ENCODE assay signal across 24 mouse cellular contexts in the genomic region with DNA sequence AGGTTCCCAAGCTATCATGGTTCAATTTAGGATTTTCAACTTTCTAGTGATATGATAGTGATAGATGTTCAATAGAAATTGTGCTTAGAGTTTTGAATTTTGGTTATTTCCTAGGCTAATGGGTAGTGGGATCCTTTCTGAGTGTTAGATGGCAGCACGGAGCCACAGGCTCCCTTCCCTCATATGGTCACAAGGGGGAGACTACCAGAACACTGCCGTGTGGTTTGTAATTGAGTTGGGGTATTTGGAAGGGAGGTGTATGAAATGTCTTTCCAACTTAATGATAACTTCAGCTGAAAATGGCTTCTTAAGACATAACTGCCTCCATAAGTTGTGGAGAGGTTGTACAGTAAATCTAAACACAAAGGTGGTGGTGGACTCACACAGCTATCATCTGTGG. TPM values are rescaled to one million over a fixed set of nuclear protein-coding genes. Genes with fewer than 3 reads are reported as not detected.
DNase-seq lines count a peak whose midpoint lies in the region; ATAC-seq and TF ChIP-seq lines count a peak whose summit lies in the region.
"Had no signal": no experiment of that assay in that cellular context is flagged by ENCODE, and none has a peak within 500 bp of the region (broad histone marks: within the 10 kb centered on the region; RNA-seq: fewer than 3 reads in every experiment).

No protein-coding gene starts in this region.

- no peak for ATAC-seq in hindbrain, postnatal 0 days
- ATAC-seq in hindbrain, embryonic 14.5 days (ENCODE audit: low FRiP score) = no peak
- no peak for ATAC-seq in midbrain, postnatal 0 days (ENCODE audit: low FRiP score)
- ATAC-seq in midbrain, embryonic 14.5 days (ENCODE audit: low FRiP score, low TSS enrichment) = no peak
- ATAC-seq in stomach, postnatal 0 days (ENCODE audit: low FRiP score, low TSS enrichment) = no peak
- ATAC-seq: forebrain, embryonic 16.5 days had no signal

- peaks cover 22% of the 10 kb centered on the region for H3K36me3 ChIP-seq in hindbrain, postnatal 0 days (ENCODE audit: insufficient read depth, low read length)
- peaks cover 65% of the 10 kb centered on the region for H3K36me3 ChIP-seq in hindbrain, embryonic 14.5 days (replicated peaks; ENCODE audit: control insufficient read depth, insufficient read depth)
- H3K36me3 ChIP-seq in midbrain, postnatal 0 days (ENCODE audit: insufficient read depth, low read length) = peaks cover 33% of the 10 kb centered on the region
- H3K36me3 ChIP-seq in midbrain, embryonic 14.5 days (ENCODE audit: control insufficient read depth, insufficient read depth, low read length) = peaks cover 66% of the 10 kb centered on the region
- H3K36me3 ChIP-seq in stomach, postnatal 0 days (ENCODE audit: control insufficient read depth, insufficient read depth, low read length) = peaks cover 18% of the 10 kb centered on the region

- H3K9me3 ChIP-seq in hindbrain, postnatal 0 days (ENCODE audit: low read length) = no peaks in the 10 kb centered on the region
- no peaks in the 10 kb centered on the region for H3K9me3 ChIP-seq in hindbrain, embryonic 14.5 days (ENCODE audit: control insufficient read depth, low read length)
- H3K9me3 ChIP-seq in midbrain, postnatal 0 days (ENCODE audit: low read length) = no peaks in the 10 kb centered on the region
- H3K9me3 ChIP-seq in midbrain, embryonic 14.5 days (ENCODE audit: control insufficient read depth, low read length) = no peaks in the 10 kb centered on the region
- no peaks in the 10 kb centered on the region for H3K9me3 ChIP-seq in stomach, postnatal 0 days (ENCODE audit: control insufficient read depth, low read length)
- H3K9me3 ChIP-seq: embryonic facial prominence, embryonic 12.5 days; G1E; heart, embryonic 12.5 days; hindbrain, embryonic 13.5 days had no signal

- peak; percentile 17 for DNase-seq in hindbrain, postnatal 0 days (ENCODE audit: low spot score)
- no peak for DNase-seq in hindbrain, embryonic 14.5 days (ENCODE audit: low spot score)
- DNase-seq in left cerebral cortex, adult 2 months (ENCODE audit: extremely low spot score in 1 of 2, low spot score in 2 of 2) = no peak
- no peak for DNase-seq in left cerebral cortex, adult 11 months (ENCODE audit: low spot score)
- DNase-seq in midbrain, postnatal 0 days (ENCODE audit: low spot score) = no peak
- DNase-seq in midbrain, embryonic 14.5 days = no peak
- no peak for DNase-seq in stomach, postnatal 0 days (ENCODE audit: low spot score)
- DNase-seq in cerebellum, adult 8-10 months = no peak
- DNase-seq: adrenal gland, adult 8-10 months; adrenal gland, postnatal 36 days; cerebellum, adult 11 months; cerebellum, adult 9-10 months; cerebellum, postnatal 25 days; gastrocnemius, postnatal 14 days had no signal

- H3K27ac ChIP-seq in hindbrain, postnatal 0 days = no peak overlapping the region
- H3K27ac ChIP-seq in hindbrain, embryonic 14.5 days = no peak overlapping the region
- no peak overlapping the region for H3K27ac ChIP-seq in left cerebral cortex, adult 2 months
- H3K27ac ChIP-seq in midbrain, postnatal 0 days (ENCODE audit: low read depth, low read length) = no peak overlapping the region
- no peak overlapping the region for H3K27ac ChIP-seq in midbrain, embryonic 14.5 days (replicated peaks; ENCODE audit: low read depth, low read length)
- no peak overlapping the region for H3K27ac ChIP-seq in stomach, postnatal 0 days (replicated peaks)
- H3K27ac ChIP-seq: embryonic facial prominence, embryonic 12.5 days; hindbrain, embryonic 13.5 days had no signal

- intact Hi-C loops in left cerebral cortex, adult 2 months (cut with DNase I) = no loop called here

- no peak for TF ChIP-seq EP300 in stomach, postnatal 0 days (optimal IDR thresholded peaks at IDR 0.05)

- no peak overlapping the region for H3K4me2 ChIP-seq in hindbrain, postnatal 0 days (ENCODE audit: low read depth, low read length)
- H3K4me2 ChIP-seq in hindbrain, embryonic 14.5 days (replicated peaks) = no peak overlapping the region
- H3K4me2 ChIP-seq in midbrain, postnatal 0 days (ENCODE audit: low read depth, low read length, poor library complexity, severe bottlenecking) = no peak overlapping the region
- H3K4me2 ChIP-seq in midbrain, embryonic 14.5 days (ENCODE audit: low read length) = no peak overlapping the region
- no peak overlapping the region for H3K4me2 ChIP-seq in stomach, postnatal 0 days (replicated peaks; ENCODE audit: low read depth)
- H3K4me2 ChIP-seq: embryonic facial prominence, embryonic 12.5 days; heart, embryonic 12.5 days; hindbrain, embryonic 13.5 days had no signal

- no peak overlapping the region for H3K9ac ChIP-seq in hindbrain, postnatal 0 days (replicated peaks; ENCODE audit: low read length)
- H3K9ac ChIP-seq in hindbrain, embryonic 14.5 days = no peak overlapping the region
- no peak overlapping the region for H3K9ac ChIP-seq in midbrain, postnatal 0 days (replicated peaks; ENCODE audit: low read length, poor library complexity, severe bottlenecking)
- no peak overlapping the region for H3K9ac ChIP-seq in midbrain, embryonic 14.5 days (replicated peaks; ENCODE audit: low read length)
- no peak overlapping the region for H3K9ac ChIP-seq in stomach, postnatal 0 days (ENCODE audit: low read length)
- H3K9ac ChIP-seq: embryonic facial prominence, embryonic 12.5 days; heart, embryonic 12.5 days; hindbrain, embryonic 13.5 days had no signal

- 66% methylated on average over 2 of the region's 2 CpGs for WGBS in hindbrain, postnatal 0 days
- 77% methylated on average over 2 of the region's 2 CpGs for WGBS in hindbrain, embryonic 14.5 days
- 76% methylated on average over 2 of the region's 2 CpGs for WGBS in midbrain, postnatal 0 days
- WGBS in midbrain, embryonic 14.5 days = 79% methylated on average over 2 of the region's 2 CpGs
- 72% methylated on average over 2 of the region's 2 CpGs for WGBS in stomach, postnatal 0 days

- TF ChIP-seq CTCF in hindbrain, postnatal 0 days (IDR thresholded peaks at IDR 0.05; ENCODE audit: low read depth) = peak; percentile 57
- peak; percentile 12 for TF ChIP-seq CTCF in left cerebral cortex, adult 2 months (IDR thresholded peaks at IDR 0.05)
- TF ChIP-seq CTCF in midbrain, postnatal 0 days (IDR thresholded peaks at IDR 0.05) = peak; percentile 64
- peak; percentile 30 for TF ChIP-seq CTCF in stomach, postnatal 0 days (IDR thresholded peaks at IDR 0.05; ENCODE audit: low read depth)

- no peaks in the 10 kb centered on the region for H3K27me3 ChIP-seq in hindbrain, postnatal 0 days (ENCODE audit: insufficient read depth, low read length)
- no peaks in the 10 kb centered on the region for H3K27me3 ChIP-seq in hindbrain, embryonic 14.5 days (ENCODE audit: control insufficient read depth, insufficient read depth, low read length)
- H3K27me3 ChIP-seq in midbrain, postnatal 0 days (ENCODE audit: insufficient read depth, low read length) = no peaks in the 10 kb centered on the region
- H3K27me3 ChIP-seq in midbrain, embryonic 14.5 days (ENCODE audit: control insufficient read depth, insufficient read depth, low read length) = no peaks in the 10 kb centered on the region
- no peaks in the 10 kb centered on the region for H3K27me3 ChIP-seq in stomach, postnatal 0 days (ENCODE audit: control insufficient read depth, insufficient read depth, low read length)
- H3K27me3 ChIP-seq: embryonic facial prominence, embryonic 12.5 days; heart, embryonic 12.5 days; hindbrain, embryonic 13.5 days had no signal

- H3K4me3 ChIP-seq in hindbrain, postnatal 0 days (ENCODE audit: low read length) = no peak overlapping the region
- no peak overlapping the region for H3K4me3 ChIP-seq in hindbrain, embryonic 14.5 days (replicated peaks; ENCODE audit: low read length)
- no peak overlapping the region for H3K4me3 ChIP-seq in left cerebral cortex, adult 2 months
- no peak overlapping the region for H3K4me3 ChIP-seq in midbrain, postnatal 0 days (ENCODE audit: low read depth, low read length)
- no peak overlapping the region for H3K4me3 ChIP-seq in midbrain, embryonic 14.5 days (replicated peaks; ENCODE audit: low read depth, low read length)
- no peak overlapping the region for H3K4me3 ChIP-seq in stomach, postnatal 0 days (ENCODE audit: low read depth, low read length)
- H3K4me3 ChIP-seq: embryonic facial prominence, embryonic 12.5 days; heart, embryonic 12.5 days; hindbrain, embryonic 13.5 days had no signal

- H3K4me1 ChIP-seq in hindbrain, postnatal 0 days (ENCODE audit: insufficient read depth, low read length) = no peaks in the 10 kb centered on the region
- H3K4me1 ChIP-seq in hindbrain, embryonic 14.5 days (replicated peaks; ENCODE audit: control insufficient read depth, insufficient read depth, low read length) = peaks cover 5% of the 10 kb centered on the region
- no peaks in the 10 kb centered on the region for H3K4me1 ChIP-seq in midbrain, postnatal 0 days (ENCODE audit: insufficient read depth, low read length)
- H3K4me1 ChIP-seq in midbrain, embryonic 14.5 days (ENCODE audit: control insufficient read depth, insufficient read depth, low read length) = no peaks in the 10 kb centered on the region
- H3K4me1 ChIP-seq in stomach, postnatal 0 days (replicated peaks; ENCODE audit: control insufficient read depth, insufficient read depth) = no peaks in the 10 kb centered on the region
- H3K4me1 ChIP-seq: heart, embryonic 12.5 days had no signal

RNA-seq across cellular contexts. Expression of gene 2510002D24Rik, which starts 2.9 kb away (rescaled TPM):
- 33.4 and 34.1 TPM in 2 replicates for total RNA-seq in hindbrain, postnatal 0 days (2014; rRNA removed)
- polyA plus RNA-seq in hindbrain, postnatal 0 days (2015; fragmentation: Nextera tagmentation; extraction: Ambion mirVana) = 50.1 and 52.1 TPM in 2 replicates
- 24.7 and 31.7 TPM in 2 replicates for polyA plus RNA-seq in hindbrain, embryonic 14.5 days (2014; fragmentation: Nextera tagmentation; extraction: Ambion mirVana)
- total RNA-seq in left cerebral cortex, adult 2 months (2021) = 10 to 100 TPM; 24.7 to 28.3 TPM
- total RNA-seq in midbrain, postnatal 0 days (2014; rRNA removed) = 23.1 and 32.8 TPM in 2 replicates
- 47.2 and 55.4 TPM in 2 replicates for polyA plus RNA-seq in midbrain, postnatal 0 days (2015; fragmentation: Nextera tagmentation; extraction: Ambion mirVana)
- 27.2 and 35.3 TPM in 2 replicates for polyA plus RNA-seq in midbrain, embryonic 14.5 days (2014; fragmentation: Nextera tagmentation; extraction: Ambion mirVana)
- 34.1 and 37.5 TPM in 2 replicates for polyA plus RNA-seq in stomach, postnatal 0 days (2015; fragmentation: Nextera tagmentation; extraction: Ambion mirVana)

RNA-seq across cellular contexts. Expression of gene Gm28539, which starts 2.9 kb away (rescaled TPM):
- not detected in 2 replicates for total RNA-seq in hindbrain, postnatal 0 days (2014; rRNA removed)
- polyA plus RNA-seq in hindbrain, postnatal 0 days (2015; fragmentation: Nextera tagmentation; extraction: Ambion mirVana) = not detected in 2 replicates
- polyA plus RNA-seq in hindbrain, embryonic 14.5 days (2014; fragmentation: Nextera tagmentation; extraction: Ambion mirVana) = not detected in 2 replicates
- total RNA-seq in left cerebral cortex, adult 2 months (2021) = 10 to 100 TPM; 11.4 to 18.9 TPM
- not detected in 2 replicates for total RNA-seq in midbrain, postnatal 0 days (2014; rRNA removed)
- 0.17 and 0.27 TPM in 2 replicates for polyA plus RNA-seq in midbrain, postnatal 0 days (2015; fragmentation: Nextera tagmentation; extraction: Ambion mirVana)
- polyA plus RNA-seq in midbrain, embryonic 14.5 days (2014; fragmentation: Nextera tagmentation; extraction: Ambion mirVana) = not detected in 2 replicates
- not detected in 2 replicates for polyA plus RNA-seq in stomach, postnatal 0 days (2015; fragmentation: Nextera tagmentation; extraction: Ambion mirVana)
- total RNA-seq: G1E; hematopoietic stem cell, adult 5-6 weeks had no signal
- polyA plus RNA-seq: cortical plate, adult 2 months; embryonic facial prominence, embryonic 12.5 days; forebrain, embryonic 11.5 days; forebrain, embryonic 16.5 days; G1E; gonadal fat pad, adult 2 months; heart, embryonic 12.5 days; heart, embryonic 16.5 days; hindbrain, embryonic 13.5 days had no signal

RNA-seq across cellular contexts. Expression of gene Cdc45, which starts 21.7 kb away (rescaled TPM):
- 14.8 and 15.9 TPM in 2 replicates for total RNA-seq in hindbrain, postnatal 0 days (2014; rRNA removed)
- 7.2 and 7.9 TPM in 2 replicates for polyA plus RNA-seq in hindbrain, postnatal 0 days (2015; fragmentation: Nextera tagmentation; extraction: Ambion mirVana)
- 6.5 and 9.8 TPM in 2 replicates for polyA plus RNA-seq in hindbrain, embryonic 14.5 days (2014; fragmentation: Nextera tagmentation; extraction: Ambion mirVana)
- 1 to 10 TPM; 1.4 to 2.6 TPM for total RNA-seq in left cerebral cortex, adult 2 months (2021)
- 3.3 and 4.8 TPM in 2 replicates for total RNA-seq in midbrain, postnatal 0 days (2014; rRNA removed)
- 2.8 and 3.0 TPM in 2 replicates for polyA plus RNA-seq in midbrain, postnatal 0 days (2015; fragmentation: Nextera tagmentation; extraction: Ambion mirVana)
- polyA plus RNA-seq in midbrain, embryonic 14.5 days (2014; fragmentation: Nextera tagmentation; extraction: Ambion mirVana) = 6.8 and 11.1 TPM in 2 replicates
- 8.8 and 10.1 TPM in 2 replicates for polyA plus RNA-seq in stomach, postnatal 0 days (2015; fragmentation: Nextera tagmentation; extraction: Ambion mirVana)

RNA-seq across cellular contexts. Expression of gene Ufd1, which starts 21.9 kb away (rescaled TPM):
- 39.6 and 53.3 TPM in 2 replicates for total RNA-seq in hindbrain, postnatal 0 days (2014; rRNA removed)
- 114 and 118 TPM in 2 replicates for polyA plus RNA-seq in hindbrain, postnatal 0 days (2015; fragmentation: Nextera tagmentation; extraction: Ambion mirVana)
- polyA plus RNA-seq in hindbrain, embryonic 14.5 days (2014; fragmentation: Nextera tagmentation; extraction: Ambion mirVana) = 68.2 and 90.8 TPM in 2 replicates
- total RNA-seq in left cerebral cortex, adult 2 months (2021) = 10 to 100 TPM; 85.5 to 94.7 TPM
- 58.1 and 60.9 TPM in 2 replicates for total RNA-seq in midbrain, postnatal 0 days (2014; rRNA removed)
- 115 and 116 TPM in 2 replicates for polyA plus RNA-seq in midbrain, postnatal 0 days (2015; fragmentation: Nextera tagmentation; extraction: Ambion mirVana)
- polyA plus RNA-seq in midbrain, embryonic 14.5 days (2014; fragmentation: Nextera tagmentation; extraction: Ambion mirVana) = 80.2 and 82.3 TPM in 2 replicates
- 67.2 and 70.5 TPM in 2 replicates for polyA plus RNA-seq in stomach, postnatal 0 days (2015; fragmentation: Nextera tagmentation; extraction: Ambion mirVana)

RNA-seq across cellular contexts. Expression of gene Mrpl40, which starts 43.2 kb away (rescaled TPM):
- total RNA-seq in hindbrain, postnatal 0 days (2014; rRNA removed) = 13.8 and 21.9 TPM in 2 replicates
- 83.9 and 85.8 TPM in 2 replicates for polyA plus RNA-seq in hindbrain, postnatal 0 days (2015; fragmentation: Nextera tagmentation; extraction: Ambion mirVana)
- 55.6 and 65.7 TPM in 2 replicates for polyA plus RNA-seq in hindbrain, embryonic 14.5 days (2014; fragmentation: Nextera tagmentation; extraction: Ambion mirVana)
- total RNA-seq in left cerebral cortex, adult 2 months (2021) = 10 to 100 TPM; 34.0 to 34.4 TPM
- 27.6 and 27.9 TPM in 2 replicates for total RNA-seq in midbrain, postnatal 0 days (2014; rRNA removed)
- 78.4 and 82.6 TPM in 2 replicates for polyA plus RNA-seq in midbrain, postnatal 0 days (2015; fragmentation: Nextera tagmentation; extraction: Ambion mirVana)
- 53.5 and 55.3 TPM in 2 replicates for polyA plus RNA-seq in midbrain, embryonic 14.5 days (2014; fragmentation: Nextera tagmentation; extraction: Ambion mirVana)
- 74.9 and 77.1 TPM in 2 replicates for polyA plus RNA-seq in stomach, postnatal 0 days (2015; fragmentation: Nextera tagmentation; extraction: Ambion mirVana)

Comparison
In these comparisons a context has a peak if more than half of its experiments do, and no peak if none do; other contexts are left out.
1. CTCF ChIP-seq: peak in every context shown above with its lines; median percentile 64 in midbrain, postnatal 0 days; 57 in hindbrain, postnatal 0 days; 30 in stomach, postnatal 0 days; 12 in left cerebral cortex, adult 2 months.